Mouse (Mus musculus) liver, adult 2 months (tissue): ENCODE measurements around the gene Desi1.
A peak's percentile ranks its signal among the peaks of the same experiment; 100 is the strongest.

Experiments
- CTCF ChIP-seq: fragments of 200-500 bp; IDR thresholded peaks from 2 replicates; pipeline ENCODE4 v1.5.1; 2011; ENCODE audit warnings: low read depth, low read length, control low read depth
- POLR2A ChIP-seq: fragments of 200-500 bp; IDR thresholded peaks from 2 replicates; pipeline ENCODE4 v1.6.1; 2011; ENCODE audit warnings: low read length, control low read depth; ENCODE audit not compliant: insufficient read depth; ENCODE audit errors: extremely low read depth

- TF ChIP-seq CTCF (0 out of 2 replicates have a peak, but pooled peaks have one; percentile 7), POLR2A (no peak)
Measured at GRCm38 (mm10) chr15:82035904-82036689, 2.4 kb upstream of the Desi1 start.
